Mouse (Mus musculus) neural tube, embryonic 11.5 days (tissue): ENCODE measurements around the gene Fnbp1l. TPM values are rescaled to one million over a fixed set of nuclear protein-coding genes. Genes with fewer than 3 reads are reported as not detected.
A peak's percentile ranks its signal among the peaks of the same experiment; 100 is the strongest.

ENCODE experiments used
- ATAC-seq: fragments of 200-750 bp; cut with Nextera tagmentation; 2 replicates; pipeline ENCODE4 v1.8.0; 2017; ENCODE audit warnings: moderate number of reproducible peaks, mild to moderate bottlenecking, moderate TSS enrichment, moderate library complexity; ENCODE audit not compliant: insufficient read depth, low FRiP score, low TSS enrichment
- DNase-seq: peaks from one replicate; pipeline ENCODE4 v3.0.0-alpha.2; 2015; ENCODE audit warnings: low spot score
- H3K27ac ChIP-seq: fragments of 300-500 bp; sonication (generic); 2 replicates; pipeline ENCODE4 v1.5.1; 2014; ENCODE audit warnings: low read depth, mild to moderate bottlenecking, low read length
- H3K27me3 ChIP-seq: fragments of 300-500 bp; sonication (generic); 2 replicates; pipeline ENCODE4 v1.6.1; 2014; ENCODE audit warnings: mild to moderate bottlenecking, low read length, mixed read lengths; ENCODE audit not compliant: control insufficient read depth, insufficient read depth
- H3K36me3 ChIP-seq: fragments of 300-500 bp; sonication (generic); 2 replicates; pipeline ENCODE4 v1.6.1; 2014; ENCODE audit warnings: mild to moderate bottlenecking, low read length, moderate library complexity, mixed read lengths; ENCODE audit not compliant: control insufficient read depth, insufficient read depth
- H3K4me1 ChIP-seq: fragments of 300-500 bp; sonication (generic); 2 replicates; pipeline ENCODE4 v1.6.1; 2014; ENCODE audit warnings: low read length, mixed read lengths; ENCODE audit not compliant: control insufficient read depth, insufficient read depth
- H3K4me2 ChIP-seq: fragments of 300-500 bp; sonication (generic); 2 replicates; pipeline ENCODE4 v1.6.1; 2014; ENCODE audit warnings: low read depth, mild to moderate bottlenecking, moderate library complexity
- H3K4me3 ChIP-seq: fragments of 300-500 bp; sonication (generic); 2 replicates; pipeline ENCODE4 v1.5.1; 2014; ENCODE audit warnings: low read depth, low read length
- H3K9ac ChIP-seq: fragments of 300-500 bp; sonication (generic); 2 replicates; pipeline ENCODE4 v1.6.1; 2014; ENCODE audit warnings: mild to moderate bottlenecking, low read length
- H3K9me3 ChIP-seq: fragments of 300-500 bp; sonication (generic); 2 replicates; pipeline ENCODE4 v1.6.1; 2016; ENCODE audit warnings: low read length; ENCODE audit not compliant: control insufficient read depth
- WGBS: fragments of 180-500 bp; shearing (Covaris S2); extraction: QIAGEN DNeasy Blood & Tissue Kit; methylation state at CpG from one replicate; pipeline ENCODE4 v1.1.7; 2014; 5-methylcytosine and 5-hydroxymethylcytosine counted together
- polyA plus RNA-seq: library from polyadenylated mRNA; unstranded; fragments of >200 nt; fragmentation: Nextera tagmentation; extraction: Ambion mirVana; gene quantifications from 2 replicates; pipeline ENCODE4 v1.2.1, GENCODE M21; 2014

The Fnbp1l gene
- polyA plus RNA-seq, 1 experiment from 2014 or later = 85.2 TPM

DNA sequence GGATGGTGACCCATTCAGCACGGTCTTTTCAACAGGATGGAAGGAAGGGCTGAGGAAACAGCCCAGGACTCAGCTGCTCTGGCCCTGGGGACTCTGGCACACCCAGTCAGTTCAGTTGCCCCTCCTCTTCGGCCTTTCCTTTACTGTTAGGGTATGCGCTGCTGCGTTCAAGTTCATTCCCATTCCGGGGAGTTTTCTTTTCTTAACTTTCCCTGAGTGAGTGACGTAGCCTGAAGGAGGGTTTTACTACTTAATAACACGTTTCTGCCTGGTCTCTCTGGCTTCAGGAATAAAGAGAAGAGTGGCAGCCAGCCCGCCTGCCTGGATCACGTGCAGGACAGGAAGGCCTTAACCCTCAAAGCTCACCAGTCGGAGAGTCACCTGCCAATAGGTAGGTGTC, 108.6 kb downstream of the Fnbp1l start:
- no peak for ATAC-seq
- H3K4me3 ChIP-seq = no peak overlapping the region
- H3K9me3 ChIP-seq = no peaks in the 10 kb centered on the region
- H3K4me2 ChIP-seq = no peak overlapping the region
- no peak overlapping the region for H3K9ac ChIP-seq
- H3K36me3 ChIP-seq = no peaks in the 10 kb centered on the region
- 67% methylated on average over 10 of the region's 10 CpGs for WGBS
- H3K4me1 ChIP-seq = no peaks in the 10 kb centered on the region
- H3K27me3 ChIP-seq = no peaks in the 10 kb centered on the region
- H3K27ac ChIP-seq = no peak overlapping the region
- DNase-seq = no peak

GRCm38 (mm10) chr3:122510240-122510750, 109.2 kb downstream of the Fnbp1l start:
- H3K27ac ChIP-seq = no peak overlapping the region
- DNase-seq (no peak), ATAC-seq (no peak)
- no peak overlapping the region for H3K4me2 ChIP-seq
- no peaks in the 10 kb centered on the region for H3K4me1 ChIP-seq
- H3K9ac ChIP-seq = no peak overlapping the region
- WGBS = 91% methylated on average over 14 of the region's 14 CpGs
- no peaks in the 10 kb centered on the region for H3K27me3 ChIP-seq
- no peaks in the 10 kb centered on the region for H3K36me3 ChIP-seq
- H3K4me3 ChIP-seq = no peak overlapping the region
- no peaks in the 10 kb centered on the region for H3K9me3 ChIP-seq

DNA sequence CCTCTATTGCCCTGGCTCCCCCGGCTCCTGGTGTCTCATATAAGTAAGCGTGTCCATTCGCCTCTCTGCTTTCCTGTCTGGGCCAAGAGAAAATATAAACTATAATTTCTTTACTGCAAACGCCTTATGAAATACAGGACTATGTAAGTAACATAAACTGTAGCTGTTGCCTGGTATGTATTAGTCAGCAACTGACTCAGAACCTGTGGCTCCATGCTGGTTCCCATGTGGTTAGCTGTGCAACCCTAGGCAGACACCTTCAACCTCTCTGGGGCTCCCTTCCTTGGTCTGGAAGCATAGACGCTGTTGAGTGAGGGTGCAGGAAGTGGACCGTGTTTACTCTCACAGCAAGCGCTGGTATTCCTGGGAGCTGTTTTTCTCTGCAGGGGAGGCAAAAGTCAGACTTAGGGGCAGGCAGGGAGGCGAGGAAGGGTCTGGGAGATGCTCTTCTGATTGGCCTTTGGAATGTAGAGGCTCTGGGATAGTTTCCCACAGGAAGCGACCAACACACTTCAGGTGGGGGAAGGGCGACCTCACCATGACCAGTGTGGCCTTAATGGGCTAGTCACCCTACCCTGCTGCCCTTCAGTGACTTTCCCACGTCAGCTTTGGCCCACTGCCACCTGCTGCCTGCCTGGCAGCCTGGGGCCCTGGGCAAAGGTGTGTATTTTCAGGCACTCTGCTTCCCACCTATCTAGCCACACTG, 109.8 kb downstream of the Fnbp1l start:
- Histone ChIP-seq H3K27me3 (no peaks in the 10 kb centered on the region), H3K9ac (no peak overlapping the region), H3K4me3 (no peak overlapping the region), H3K36me3 (no peaks in the 10 kb centered on the region), H3K4me1 (no peaks in the 10 kb centered on the region), H3K9me3 (no peaks in the 10 kb centered on the region), H3K4me2 (no peak overlapping the region), H3K27ac (no peak overlapping the region)
- 65% methylated on average over 11 of the region's 11 CpGs for WGBS
- ATAC-seq (no peak), DNase-seq (no peak)

- Histone ChIP-seq H3K36me3 (no peaks in the 10 kb centered on the region), H3K27me3 (no peaks in the 10 kb centered on the region), H3K4me3 (no peak overlapping the region), H3K4me1 (no peaks in the 10 kb centered on the region), H3K9ac (no peak overlapping the region), H3K9me3 (no peaks in the 10 kb centered on the region), H3K4me2 (no peak overlapping the region), H3K27ac (no peak overlapping the region)
- ATAC-seq (peak; percentile 69), DNase-seq (peak; percentile 76)
- WGBS = 38% methylated on average over 5 of the region's 5 CpGs
These were observed 110.4 kb downstream of the Fnbp1l start for GRCm38 (mm10) chr3:122509084-122509483.

DNA sequence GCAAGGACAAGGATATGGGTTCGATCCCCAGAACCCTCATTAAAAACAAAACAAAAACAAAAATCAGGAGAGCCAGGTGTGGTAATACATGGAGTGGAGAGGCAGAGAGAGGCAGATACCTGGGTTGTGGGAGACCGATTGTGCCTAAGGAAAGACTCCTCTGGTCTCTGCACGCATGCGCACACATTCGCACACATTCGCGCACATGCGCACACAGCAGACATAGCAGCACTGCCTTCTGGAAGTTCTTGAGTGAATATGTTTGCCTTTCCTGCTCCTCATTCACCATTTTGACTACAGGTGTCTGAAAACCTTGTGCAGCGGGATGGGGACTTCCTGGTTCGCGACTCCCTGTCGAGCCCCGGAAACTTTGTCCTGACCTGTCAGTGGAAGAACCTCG, 111.7 kb downstream of the Fnbp1l start:
- WGBS = 94% methylated on average over 14 of the region's 14 CpGs
- H3K4me1 ChIP-seq = no peaks in the 10 kb centered on the region
- ATAC-seq (no peak), DNase-seq (no peak)
- no peaks in the 10 kb centered on the region for H3K27me3 ChIP-seq
- H3K9ac ChIP-seq = no peak overlapping the region
- H3K27ac ChIP-seq = no peak overlapping the region
- no peak overlapping the region for H3K4me2 ChIP-seq
- no peaks in the 10 kb centered on the region for H3K36me3 ChIP-seq
- no peak overlapping the region for H3K4me3 ChIP-seq
- no peaks in the 10 kb centered on the region for H3K9me3 ChIP-seq

GRCm38 (mm10) chr3:122506343-122506916, 113.1 kb downstream of the Fnbp1l start:
- H3K9me3 ChIP-seq = no peaks in the 10 kb centered on the region
- no peak for DNase-seq
- H3K27ac ChIP-seq = peak overlapping the region; percentile 36; the same call in 1 of the 2 replicates
- 75% methylated on average over 10 of the region's 10 CpGs for WGBS
- no peaks in the 10 kb centered on the region for H3K4me1 ChIP-seq
- no peak for ATAC-seq
- H3K4me2 ChIP-seq = no peak overlapping the region
- no peak overlapping the region for H3K4me3 ChIP-seq
- H3K36me3 ChIP-seq = no peaks in the 10 kb centered on the region
- H3K27me3 ChIP-seq = no peaks in the 10 kb centered on the region
- H3K9ac ChIP-seq = no peak overlapping the region

DNA sequence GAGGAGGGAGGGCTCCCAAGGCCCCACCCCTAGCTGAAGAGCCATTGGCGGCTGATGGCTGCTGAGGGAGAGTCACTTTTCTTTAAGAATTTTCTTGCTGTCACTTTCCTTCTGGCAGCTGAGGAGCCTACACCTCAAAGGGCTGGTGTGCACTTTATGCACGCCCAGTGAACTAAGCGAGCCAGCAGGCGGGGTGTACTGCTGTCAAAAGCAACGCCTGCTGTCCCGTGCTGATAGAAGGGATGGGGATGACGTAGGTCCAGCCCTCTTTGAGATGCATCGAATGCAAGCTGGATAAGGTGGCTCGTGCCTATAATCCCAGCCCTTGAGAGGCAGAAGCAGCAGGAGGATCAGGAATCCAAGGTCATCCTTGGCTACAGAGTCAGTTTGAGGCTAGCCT, 118.6 kb downstream of the Fnbp1l start:
- H3K9me3 ChIP-seq = no peaks in the 10 kb centered on the region
- no peak overlapping the region for H3K9ac ChIP-seq
- ATAC-seq (no peak), DNase-seq (no peak)
- no peak overlapping the region for H3K4me2 ChIP-seq
- no peaks in the 10 kb centered on the region for H3K27me3 ChIP-seq
- no peak overlapping the region for H3K27ac ChIP-seq
- H3K4me1 ChIP-seq = no peaks in the 10 kb centered on the region
- H3K36me3 ChIP-seq = no peaks in the 10 kb centered on the region
- H3K4me3 ChIP-seq = no peak overlapping the region
- WGBS = 83% methylated on average over 9 of the region's 9 CpGs

GRCm38 (mm10) chr3:122499647-122500046, 119.9 kb downstream of the Fnbp1l start:
- Histone ChIP-seq H3K9ac (no peak overlapping the region), H3K9me3 (no peaks in the 10 kb centered on the region), H3K27ac (no peak overlapping the region), H3K4me2 (no peak overlapping the region), H3K4me1 (no peaks in the 10 kb centered on the region), H3K27me3 (no peaks in the 10 kb centered on the region), H3K4me3 (no peak overlapping the region; the same call in 1 of the 2 replicates), H3K36me3 (no peaks in the 10 kb centered on the region)
- ATAC-seq (no peak), DNase-seq (no peak)
- 77% methylated on average over 6 of the region's 6 CpGs for WGBS

DNA sequence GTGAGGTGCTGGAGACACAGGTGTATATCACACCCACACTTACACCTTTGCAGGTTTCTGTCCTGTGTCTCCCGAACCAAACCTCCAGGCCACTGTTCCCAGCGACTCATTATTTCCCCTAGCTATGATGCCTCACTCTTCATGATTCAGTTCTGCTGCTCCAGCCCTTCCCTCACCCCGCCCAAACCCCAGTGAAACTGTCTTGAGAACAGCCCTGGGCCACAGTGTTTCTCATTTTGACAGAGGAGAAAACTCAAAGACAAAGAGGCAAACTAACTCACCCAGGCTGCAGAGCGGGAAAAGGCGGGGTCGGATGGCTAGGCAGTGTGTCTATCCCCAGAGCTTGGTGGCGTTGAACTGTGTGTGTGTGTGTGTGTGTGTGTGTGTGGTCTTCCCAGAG, 121.0 kb downstream of the Fnbp1l start:
- Histone ChIP-seq H3K27ac (no peak overlapping the region), H3K4me3 (no peak overlapping the region), H3K27me3 (no peaks in the 10 kb centered on the region), H3K4me1 (no peaks in the 10 kb centered on the region), H3K4me2 (no peak overlapping the region), H3K9me3 (no peaks in the 10 kb centered on the region), H3K9ac (no peak overlapping the region), H3K36me3 (no peaks in the 10 kb centered on the region)
- 90% methylated on average over 7 of the region's 7 CpGs for WGBS
- no peak for ATAC-seq
- DNase-seq = no peak
